Mouse (Mus musculus): Measurements from ENCODE around the gene Wwox.

The Wwox gene

GRCm38 (mm10) chr8:115195334-115195733 is 755.9 kb downstream of the Wwox start:
- no peak for DNase-seq

DNA sequence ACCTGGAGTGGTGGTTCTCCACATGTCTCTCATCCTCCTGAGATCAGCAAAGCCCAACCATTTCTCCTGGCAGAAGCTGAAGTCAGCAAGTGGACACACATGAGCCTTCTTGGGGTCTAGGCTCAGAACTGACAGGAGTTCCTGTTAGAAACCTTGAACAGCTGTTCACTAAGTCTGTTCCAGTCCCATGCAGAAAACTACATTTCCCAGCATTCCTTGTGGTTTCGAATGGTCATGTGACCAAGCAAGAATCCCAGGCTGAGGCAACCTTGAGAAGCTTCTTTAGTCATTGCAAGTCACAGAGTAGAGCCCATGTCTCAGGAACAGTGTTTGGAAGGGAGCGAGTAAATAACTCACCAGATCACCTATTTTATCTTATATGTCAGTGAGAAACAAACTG is 757.4 kb downstream of the Wwox start:
- peak in 1 of 2 experiments; percentile 9 for DNase-seq

- DNase-seq = no peak
Measured at GRCm38 (mm10) chr8:115199204-115199603, 759.7 kb downstream of the Wwox start.

DNA sequence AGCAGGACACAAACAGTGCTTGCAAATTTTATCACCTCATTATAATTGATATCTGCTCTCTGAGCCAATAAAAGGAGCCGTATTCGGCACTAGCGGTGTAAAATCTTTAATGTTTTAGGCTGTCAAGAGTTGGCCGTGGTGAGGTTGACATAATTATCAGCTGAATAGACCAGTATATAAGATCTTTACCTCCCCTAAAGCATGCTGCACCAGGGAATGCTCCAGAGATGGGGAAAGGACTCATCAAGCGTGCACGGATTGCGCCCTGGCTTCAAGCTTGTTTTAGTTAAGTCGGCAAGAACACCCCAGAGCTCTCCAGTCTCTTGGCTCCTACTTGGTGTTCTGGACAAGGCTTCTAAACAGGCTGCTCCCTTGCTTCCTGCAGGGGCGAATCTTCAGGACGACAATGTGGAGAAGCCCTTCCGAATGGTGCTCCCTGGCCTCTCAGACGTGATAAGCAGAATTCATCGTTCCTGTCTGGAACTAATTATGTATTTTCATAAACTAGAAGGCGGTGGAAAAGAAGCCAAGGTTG is 760.2 kb downstream of the Wwox start:
- DNase-seq = no peak

GRCm38 (mm10) chr8:115201726-115202125 is 762.3 kb downstream of the Wwox start:
- no peak for DNase-seq

DNA sequence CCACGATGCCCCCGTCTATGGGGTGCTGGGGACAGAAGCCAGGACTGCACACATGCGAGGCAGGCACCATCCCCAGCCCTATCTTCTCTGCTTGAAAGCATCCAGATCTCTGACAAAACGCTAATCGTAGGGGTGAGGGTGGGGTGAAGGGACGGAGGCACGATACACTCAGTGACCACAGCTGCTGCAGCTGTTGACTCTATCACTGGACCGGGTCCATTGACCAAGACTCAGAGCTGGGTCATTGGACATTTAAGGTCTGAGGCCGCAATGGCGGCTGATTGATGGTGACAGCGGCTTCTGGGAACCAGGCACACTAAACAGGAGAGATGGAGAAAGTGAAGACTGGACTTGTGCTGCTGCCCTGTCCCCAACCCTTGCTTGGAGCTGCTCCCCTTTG is 768.0 kb downstream of the Wwox start:
- no peak for DNase-seq

DNA sequence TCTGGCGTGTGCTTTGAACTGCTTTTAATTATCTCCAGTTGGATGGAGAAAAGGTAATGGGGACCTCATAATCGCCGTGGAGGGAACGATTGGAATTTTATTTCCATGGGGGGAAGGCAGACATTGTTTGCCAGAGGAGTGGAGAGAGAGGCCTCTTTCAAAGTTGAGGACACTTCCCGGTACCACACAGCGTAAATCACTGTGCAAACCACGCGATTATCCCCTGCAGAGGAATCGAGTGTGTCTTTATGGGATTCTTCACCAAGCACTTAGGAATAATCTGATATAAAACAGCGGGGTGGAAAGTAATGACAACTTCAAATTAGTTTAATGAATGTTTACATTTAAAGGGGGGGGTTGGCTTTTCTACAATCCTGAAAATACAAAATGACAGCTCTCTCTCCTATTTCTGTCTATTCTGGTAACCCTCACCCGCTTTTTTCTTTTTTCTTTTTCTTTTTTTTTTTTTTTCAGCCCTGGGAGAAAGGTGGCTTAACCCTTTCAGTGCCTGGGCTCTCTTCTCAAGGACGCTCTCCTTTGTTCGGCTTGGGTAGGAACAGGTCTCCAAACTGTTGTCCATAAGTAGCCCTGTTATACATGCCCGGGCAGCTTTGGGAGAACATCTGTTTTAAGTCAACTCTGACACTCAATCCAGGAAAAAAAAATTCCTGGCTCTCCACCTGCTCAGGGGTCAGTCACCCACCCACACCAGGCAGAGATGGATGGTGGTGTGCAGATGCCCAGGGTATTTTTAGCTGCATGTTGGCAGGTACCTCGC is 769.1 kb downstream of the Wwox start:
- no peak for DNase-seq

- no peak for DNase-seq
Measured at GRCm38 (mm10) chr8:115210014-115210413, 770.6 kb downstream of the Wwox start.

DNA sequence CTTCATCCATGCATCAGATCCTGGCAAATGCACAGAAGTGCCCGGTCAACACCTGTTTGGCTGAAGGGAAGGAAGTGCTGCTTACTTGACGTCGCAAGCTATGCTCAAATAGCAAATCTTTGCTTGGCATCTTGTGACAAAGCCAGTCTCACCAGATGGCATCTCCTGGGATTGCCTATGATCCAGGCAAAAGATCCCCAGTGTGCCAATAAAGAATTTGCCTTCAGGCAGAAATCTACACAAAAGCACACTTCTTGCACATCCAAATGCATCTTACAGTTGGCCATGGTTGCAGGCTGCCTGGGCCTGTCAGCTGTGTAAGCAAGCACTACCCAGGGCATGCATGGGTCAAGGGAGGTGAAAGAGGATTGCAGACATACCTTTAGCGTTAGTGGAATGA is 773.7 kb downstream of the Wwox start:
- no peak for DNase-seq

DNA sequence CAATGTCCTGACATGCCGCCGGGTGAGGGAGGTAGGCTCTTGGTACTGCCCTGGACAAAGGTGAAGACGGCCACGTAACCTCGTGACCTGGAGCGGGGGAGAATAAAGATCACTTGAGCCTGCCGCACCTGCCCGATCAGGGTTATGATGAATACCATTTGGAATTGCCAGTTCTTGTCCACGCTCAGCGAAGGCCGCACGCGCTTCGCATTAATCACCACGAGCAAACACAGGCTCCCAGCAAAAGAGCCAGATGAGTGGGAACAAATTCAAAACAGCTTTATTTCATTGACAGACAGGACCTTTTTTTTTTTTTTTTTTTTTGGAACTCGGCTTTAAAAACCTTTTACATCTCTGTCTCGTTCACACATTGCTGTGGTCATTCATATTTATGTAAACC is 775.4 kb downstream of the Wwox start:
- DNase-seq = no peak

DNA sequence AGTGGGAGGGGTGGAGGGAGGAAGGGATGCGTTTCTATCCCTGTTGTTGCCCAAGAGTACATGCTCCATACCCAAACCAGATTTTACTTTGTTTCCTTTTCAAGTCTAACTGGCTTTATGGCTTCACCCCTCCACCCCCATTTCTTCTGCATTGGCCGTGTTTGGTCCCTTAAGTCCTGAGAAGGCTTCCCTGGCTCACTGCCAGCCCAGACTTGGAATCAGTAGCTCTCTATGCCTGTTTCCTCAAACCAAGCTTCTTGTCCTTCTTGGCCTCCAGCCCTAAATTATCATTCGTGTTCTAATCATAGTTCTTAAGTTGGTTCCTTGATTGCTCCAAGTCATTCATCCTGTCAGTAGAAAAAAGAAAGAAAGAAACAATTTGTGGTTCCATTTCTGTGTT is 777.3 kb downstream of the Wwox start:
- no peak for DNase-seq

- DNase-seq = no peak
Measured at GRCm38 (mm10) chr8:115222545-115222944, 783.1 kb downstream of the Wwox start.

- no peak for DNase-seq
Measured at GRCm38 (mm10) chr8:115226781-115227583, 787.5 kb downstream of the Wwox start.

DNA sequence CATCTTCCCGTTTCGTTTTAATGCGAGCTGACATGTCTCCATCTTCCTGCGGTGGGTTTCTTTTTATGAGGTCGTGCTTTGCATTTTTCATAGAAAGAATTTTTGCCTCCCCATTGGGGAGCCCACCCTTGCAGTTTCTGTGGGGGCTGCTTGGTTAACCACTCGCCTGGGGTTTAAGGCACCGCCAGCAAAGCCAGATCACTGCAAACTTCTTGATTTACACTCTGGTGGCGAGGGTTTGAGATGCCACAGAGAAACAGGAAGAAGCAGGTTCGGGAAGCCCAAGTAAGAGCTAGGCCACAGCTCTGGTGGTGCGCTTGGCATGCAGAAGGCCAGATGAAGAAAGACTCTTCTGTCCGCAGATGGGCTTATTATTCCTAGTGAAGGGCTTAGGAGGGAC is 789.4 kb downstream of the Wwox start:
- no peak for DNase-seq

GRCm38 (mm10) chr8:115234068-115234467 is 794.6 kb downstream of the Wwox start:
- DNase-seq = no peak

DNA sequence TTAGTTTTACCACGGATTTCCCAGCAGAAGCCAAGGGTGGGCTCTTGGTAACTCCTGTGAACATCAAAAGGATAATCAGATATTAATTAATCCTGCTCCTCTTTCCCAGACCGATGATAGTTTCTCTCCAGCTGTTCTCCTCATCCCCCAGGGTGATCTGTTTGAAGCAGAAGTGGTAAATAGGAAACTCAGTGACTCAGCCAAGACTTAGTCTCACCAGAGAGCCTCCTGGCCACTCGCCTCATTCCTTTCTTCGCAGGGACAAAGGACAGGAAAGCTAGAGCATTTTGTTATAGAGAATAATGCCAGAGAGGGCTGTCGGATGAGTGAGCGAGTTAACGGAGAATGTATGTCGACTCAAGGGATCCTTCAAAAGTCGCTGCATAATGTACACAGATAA is 798.1 kb downstream of the Wwox start:
- no peak for DNase-seq

DNA sequence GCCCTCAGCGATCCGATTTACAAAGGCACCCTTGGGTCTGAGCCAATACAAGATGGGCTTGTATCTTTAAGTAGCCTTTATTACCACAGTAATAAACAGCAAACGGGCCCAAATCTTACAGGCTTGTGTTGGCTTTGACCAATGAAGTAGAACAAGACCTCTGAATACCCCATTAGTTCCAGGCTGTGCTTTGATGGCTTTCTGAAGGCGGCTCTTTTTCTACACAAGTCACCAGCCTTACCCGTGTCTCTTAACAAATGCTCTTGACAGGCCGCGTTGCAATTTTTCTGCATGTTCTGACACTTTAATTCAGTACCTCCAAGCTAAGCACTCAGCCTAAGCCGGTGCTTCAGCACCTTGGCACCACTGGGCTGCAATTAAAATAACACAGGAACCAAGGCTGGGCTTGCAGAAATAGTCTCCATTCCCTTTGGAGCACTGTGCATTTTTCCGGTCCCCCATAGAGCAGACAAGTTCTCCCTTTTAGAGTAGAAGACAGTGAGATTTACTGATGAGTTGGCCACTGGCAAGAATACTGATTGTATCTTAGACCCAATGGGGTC is 804.1 kb downstream of the Wwox start:
- no peak for DNase-seq

- DNase-seq = peak in 1 of 2 experiments; percentile 4
Measured at GRCm38 (mm10) chr8:115249688-115250366, 810.4 kb downstream of the Wwox start.

DNA sequence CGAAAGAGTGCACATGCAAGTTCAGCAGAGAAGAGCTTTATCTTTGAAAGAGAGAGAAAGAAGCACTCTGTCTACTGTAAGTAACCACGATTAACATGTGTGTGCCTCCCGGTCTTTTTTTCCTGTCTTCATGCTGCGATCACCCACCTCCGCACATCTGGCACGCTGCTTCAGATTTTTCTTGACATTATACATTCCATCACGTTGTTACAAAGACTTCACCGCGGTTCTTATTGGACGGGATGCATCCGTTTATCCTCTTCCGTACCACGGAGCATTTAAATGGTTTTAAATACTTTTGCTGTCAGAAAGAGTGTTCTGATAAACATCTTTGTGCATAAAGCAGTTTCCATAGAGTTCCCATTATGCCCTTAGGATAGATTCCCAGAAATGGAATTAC is 816.1 kb downstream of the Wwox start:
- DNase-seq = no peak

GRCm38 (mm10) chr8:115257417-115257816 is 818.0 kb downstream of the Wwox start:
- DNase-seq = no peak

DNA sequence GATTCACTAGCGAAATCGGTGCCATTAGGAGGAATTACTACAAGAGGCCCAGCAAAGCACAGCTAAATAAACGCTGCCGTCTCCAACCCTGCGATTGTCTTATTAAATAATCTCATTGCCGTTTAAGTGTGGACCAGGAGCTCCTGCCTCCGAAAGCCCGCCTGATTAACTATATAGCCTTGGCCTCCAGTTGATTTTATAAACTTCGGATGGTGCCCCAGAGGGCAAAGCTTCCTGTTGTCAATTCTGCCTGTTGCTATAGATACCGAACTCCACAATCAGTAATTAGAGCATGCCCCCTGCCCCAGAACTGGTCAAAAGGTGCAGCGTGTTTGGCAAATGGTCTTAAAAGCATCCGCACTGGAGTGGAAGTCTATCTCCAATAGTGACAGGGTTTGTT is 820.4 kb downstream of the Wwox start:
- DNase-seq = no peak

DNA sequence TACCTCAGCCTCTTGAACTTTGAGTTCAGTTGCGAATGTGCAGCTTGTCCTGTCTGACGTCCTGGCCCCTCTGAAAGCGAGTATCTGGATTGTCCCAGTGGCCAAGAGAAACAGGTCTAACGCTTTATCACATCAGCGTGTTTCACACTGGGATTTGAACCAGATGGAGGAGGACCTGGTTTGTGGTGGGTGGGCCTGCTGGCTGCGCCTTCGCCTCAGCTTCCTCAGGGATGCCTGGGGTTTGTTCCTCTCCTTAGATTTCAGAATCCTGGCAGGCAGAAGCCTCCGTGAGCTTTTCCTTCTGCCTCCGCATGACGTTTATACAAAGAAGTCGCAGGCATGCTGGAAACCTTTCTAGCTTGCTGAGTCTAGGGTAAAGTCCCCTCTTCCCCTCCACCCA is 827.7 kb downstream of the Wwox start:
- DNase-seq = no peak

GRCm38 (mm10) chr8:115269601-115270000 is 830.1 kb downstream of the Wwox start:
- DNase-seq = no peak
